Mouse (Mus musculus) brain, adult 2 months (tissue): ENCODE measurements at regions not wholly inside any gene's neighbourhood (a gene's known extent, or its start where the extent isn't known, plus 50 kb on each side); places are given as distances from the start of the nearest gene placed in this dataset.

ENCODE experiments used
- DNase-seq: peaks from one replicate; pipeline ENCODE4 v3.0.0; 2011; ENCODE audit warnings: low read depth, low spot score

- peak; percentile 14 for DNase-seq
Measured at GRCm38 (mm10) chr1:112947551-112948310, 1083.0 kb upstream of the Dsel start.
